Mouse (Mus musculus) forebrain, embryonic 12.5 days (tissue): ENCODE results near the gene P3h2. TPM values are rescaled to one million over a fixed set of nuclear protein-coding genes. Genes with fewer than 3 reads are reported as not detected.

Experiments
- ATAC-seq: fragments of 200-750 bp; cut with Nextera tagmentation; 2 replicates; pipeline ENCODE4 v1.8.0; 2017; ENCODE audit warnings: moderate TSS enrichment; ENCODE audit not compliant: low FRiP score
- H3K27ac ChIP-seq: fragments of 300-500 bp; sonication (generic); 2 replicates; pipeline ENCODE4 v1.5.1; 2016; ENCODE audit warnings: mild to moderate bottlenecking
- H3K27me3 ChIP-seq: fragments of 300-500 bp; sonication (generic); 2 replicates; pipeline ENCODE4 v1.6.1; 2016; ENCODE audit warnings: mild to moderate bottlenecking
- H3K36me3 ChIP-seq: fragments of 300-500 bp; sonication (generic); replicated peaks from 2 replicates; pipeline ENCODE4 v1.6.1; 2016; ENCODE audit warnings: mild to moderate bottlenecking
- H3K4me1 ChIP-seq: fragments of 300-500 bp; sonication (generic); 2 replicates; pipeline ENCODE4 v1.6.1; 2016
- H3K4me2 ChIP-seq: fragments of 300-500 bp; sonication (generic); 2 replicates; pipeline ENCODE4 v1.6.1; 2016; ENCODE audit warnings: mild to moderate bottlenecking, moderate library complexity
- H3K4me3 ChIP-seq: fragments of 300-500 bp; sonication (generic); replicated peaks from 2 replicates; pipeline ENCODE4 v1.5.1; 2016; ENCODE audit warnings: mild to moderate bottlenecking
- H3K9ac ChIP-seq: fragments of 300-500 bp; sonication (generic); 2 replicates; pipeline ENCODE4 v1.6.1; 2016; ENCODE audit warnings: mild to moderate bottlenecking
- H3K9me3 ChIP-seq: fragments of 300-500 bp; sonication (generic); 2 replicates; pipeline ENCODE4 v1.6.1; 2016
- WGBS: fragments of 180-500 bp; shearing (Covaris S2); methylation state at CpG from one replicate; pipeline ENCODE4 v1.1.7; 2016; 5-methylcytosine and 5-hydroxymethylcytosine counted together
- polyA plus RNA-seq: library from polyadenylated mRNA; unstranded; fragments of >200 nt; fragmentation: Nextera tagmentation; extraction: Ambion mirVana; gene quantifications from 2 replicates; pipeline ENCODE4 v1.2.1, GENCODE M21; 2016

Gene P3h2
- polyA plus RNA-seq, 1 experiment from 2014 or later: 2.3 TPM

- ATAC-seq: no peak
- H3K4me1 ChIP-seq: peaks cover 4% of the 10 kb centered on the region; the same call in 1 of the 2 replicates
- H3K36me3 ChIP-seq: no peaks in the 10 kb centered on the region
- no peak overlapping the region for H3K4me2 ChIP-seq
- H3K9ac ChIP-seq: no peak overlapping the region
- 76% methylated on average over 5 of the region's 5 CpGs for WGBS
- no peak overlapping the region for H3K27ac ChIP-seq
- no peak overlapping the region for H3K4me3 ChIP-seq
- no peaks in the 10 kb centered on the region for H3K9me3 ChIP-seq
- no peaks in the 10 kb centered on the region for H3K27me3 ChIP-seq
Measured at GRCm38 (mm10) chr16:26024543-26024942, 81.0 kb downstream of the P3h2 start.

GRCm38 (mm10) chr16:26023352-26023751, 82.2 kb downstream of the P3h2 start:
- Histone ChIP-seq H3K27me3 (no peaks in the 10 kb centered on the region), H3K36me3 (no peaks in the 10 kb centered on the region), H3K9me3 (no peaks in the 10 kb centered on the region), H3K27ac (no peak overlapping the region), H3K9ac (no peak overlapping the region), H3K4me2 (no peak overlapping the region), H3K4me1 (peaks cover 4% of the 10 kb centered on the region; the same call in 1 of the 2 replicates), H3K4me3 (no peak overlapping the region)
- 60% methylated on average over 4 of the region's 4 CpGs for whole genome bisulfite sequencing
- no peak for ATAC-seq

- no peak for ATAC-seq
- Histone ChIP-seq H3K9me3 (no peaks in the 10 kb centered on the region), H3K27me3 (no peaks in the 10 kb centered on the region), H3K4me1 (peaks cover 4% of the 10 kb centered on the region; the same call in 1 of the 2 replicates), H3K27ac (no peak overlapping the region), H3K9ac (no peak overlapping the region), H3K4me3 (no peak overlapping the region), H3K4me2 (no peak overlapping the region), H3K36me3 (no peaks in the 10 kb centered on the region)
- WGBS: 60% methylated on average over 2 of the region's 2 CpGs
Measured at GRCm38 (mm10) chr16:26021759-26022158, 83.8 kb downstream of the P3h2 start.

GRCm38 (mm10) chr16:26005811-26006210, 99.8 kb downstream of the P3h2 start:
- Histone ChIP-seq H3K27ac (no peak overlapping the region), H3K36me3 (no peaks in the 10 kb centered on the region), H3K9me3 (no peaks in the 10 kb centered on the region), H3K4me1 (peaks cover 4% of the 10 kb centered on the region; the same call in 1 of the 2 replicates), H3K4me3 (no peak overlapping the region), H3K4me2 (no peak overlapping the region), H3K9ac (no peak overlapping the region), H3K27me3 (no peaks in the 10 kb centered on the region)
- ATAC-seq: no peak
- WGBS: 93% methylated on average over 3 of the region's 3 CpGs

GRCm38 (mm10) chr16:26003261-26003660, 102.3 kb downstream of the P3h2 start:
- Histone ChIP-seq H3K9ac (no peak overlapping the region), H3K9me3 (no peaks in the 10 kb centered on the region), H3K4me2 (no peak overlapping the region), H3K4me1 (peaks cover 4% of the 10 kb centered on the region; the same call in 1 of the 2 replicates), H3K36me3 (no peaks in the 10 kb centered on the region), H3K4me3 (no peak overlapping the region), H3K27me3 (no peaks in the 10 kb centered on the region), H3K27ac (no peak overlapping the region)
- no peak for ATAC-seq
- WGBS: 85% methylated on average over 4 of the region's 4 CpGs

- Histone ChIP-seq H3K9me3 (no peaks in the 10 kb centered on the region), H3K36me3 (no peaks in the 10 kb centered on the region), H3K4me2 (no peak overlapping the region), H3K4me1 (peaks cover 4% of the 10 kb centered on the region; the same call in 1 of the 2 replicates), H3K4me3 (no peak overlapping the region), H3K9ac (no peak overlapping the region), H3K27me3 (no peaks in the 10 kb centered on the region), H3K27ac (no peak overlapping the region)
- no peak for ATAC-seq
- WGBS: 91% methylated on average over 9 of the region's 9 CpGs
Measured at GRCm38 (mm10) chr16:26002848-26003247, 102.7 kb downstream of the P3h2 start.

- no peaks in the 10 kb centered on the region for H3K4me1 ChIP-seq
- ATAC-seq: no peak
- H3K9ac ChIP-seq: no peak overlapping the region
- no peak overlapping the region for H3K4me2 ChIP-seq
- no peaks in the 10 kb centered on the region for H3K36me3 ChIP-seq
- no peak overlapping the region for H3K27ac ChIP-seq
- no peaks in the 10 kb centered on the region for H3K27me3 ChIP-seq
- H3K9me3 ChIP-seq: no peaks in the 10 kb centered on the region
- WGBS: 87% methylated on average over 3 of the region's 3 CpGs
- H3K4me3 ChIP-seq: no peak overlapping the region
Measured at GRCm38 (mm10) chr16:25994605-25995004, 111.0 kb downstream of the P3h2 start.

GRCm38 (mm10) chr16:25987221-25987620, 118.4 kb downstream of the P3h2 start:
- no peak for ATAC-seq
- H3K9me3 ChIP-seq: no peaks in the 10 kb centered on the region
- H3K27me3 ChIP-seq: no peaks in the 10 kb centered on the region

GRCm38 (mm10) chr16:25983635-25984034, 121.9 kb downstream of the P3h2 start:
- Histone ChIP-seq H3K9ac (no peak overlapping the region), H3K36me3 (no peaks in the 10 kb centered on the region), H3K27me3 (no peaks in the 10 kb centered on the region), H3K27ac (no peak overlapping the region), H3K4me1 (no peaks in the 10 kb centered on the region), H3K4me2 (no peak overlapping the region), H3K9me3 (no peaks in the 10 kb centered on the region), H3K4me3 (no peak overlapping the region)
- no peak for ATAC-seq
- 34% methylated on average over 4 of the region's 4 CpGs for WGBS

More at GRCm38 (mm10) chr16:25987221-25987620, 118.4 kb downstream of the P3h2 start:
- no peaks in the 10 kb centered on the region for H3K4me1 ChIP-seq
- WGBS: 98% methylated on average over 5 of the region's 5 CpGs
- no peaks in the 10 kb centered on the region for H3K36me3 ChIP-seq
- no peak overlapping the region for H3K27ac ChIP-seq
- no peak overlapping the region for H3K4me3 ChIP-seq
- no peak overlapping the region for H3K9ac ChIP-seq
- H3K4me2 ChIP-seq: no peak overlapping the region

- no peak overlapping the region for H3K4me2 ChIP-seq
- no peak overlapping the region for H3K9ac ChIP-seq
- H3K9me3 ChIP-seq: no peaks in the 10 kb centered on the region
- no peaks in the 10 kb centered on the region for H3K4me1 ChIP-seq
- no peak overlapping the region for H3K4me3 ChIP-seq
- 79% methylated on average over 3 of the region's 3 CpGs for WGBS
- no peaks in the 10 kb centered on the region for H3K36me3 ChIP-seq
- H3K27ac ChIP-seq: no peak overlapping the region
- H3K27me3 ChIP-seq: no peaks in the 10 kb centered on the region
- ATAC-seq: no peak
Measured at GRCm38 (mm10) chr16:25979037-25979436, 126.5 kb downstream of the P3h2 start.

GRCm38 (mm10) chr16:25977210-25977609, 128.4 kb downstream of the P3h2 start:
- no peaks in the 10 kb centered on the region for H3K36me3 ChIP-seq
- H3K9ac ChIP-seq: no peak overlapping the region
- no peaks in the 10 kb centered on the region for H3K4me1 ChIP-seq
- no peaks in the 10 kb centered on the region for H3K27me3 ChIP-seq
- no peak overlapping the region for H3K27ac ChIP-seq
- no peak for ATAC-seq
- H3K4me3 ChIP-seq: no peak overlapping the region
- 86% methylated on average over 2 of the region's 2 CpGs for WGBS
- H3K9me3 ChIP-seq: no peaks in the 10 kb centered on the region
- no peak overlapping the region for H3K4me2 ChIP-seq

GRCm38 (mm10) chr16:25971285-25971684, 134.3 kb downstream of the P3h2 start:
- no peak overlapping the region for H3K27ac ChIP-seq
- H3K9ac ChIP-seq: no peak overlapping the region
- no peak overlapping the region for H3K4me2 ChIP-seq
- H3K4me1 ChIP-seq: no peaks in the 10 kb centered on the region
- no peaks in the 10 kb centered on the region for H3K9me3 ChIP-seq
- no peak for ATAC-seq
- H3K4me3 ChIP-seq: no peak overlapping the region
- H3K27me3 ChIP-seq: no peaks in the 10 kb centered on the region
- H3K36me3 ChIP-seq: no peaks in the 10 kb centered on the region
- 90% methylated on average over 7 of the region's 7 CpGs for WGBS

- Histone ChIP-seq H3K27me3 (no peaks in the 10 kb centered on the region), H3K36me3 (no peaks in the 10 kb centered on the region), H3K4me3 (no peak overlapping the region), H3K27ac (no peak overlapping the region), H3K4me1 (no peaks in the 10 kb centered on the region), H3K4me2 (no peak overlapping the region), H3K9me3 (no peaks in the 10 kb centered on the region), H3K9ac (no peak overlapping the region)
- WGBS: 95% methylated on average over 5 of the region's 5 CpGs
- no peak for ATAC-seq
Measured at GRCm38 (mm10) chr16:25970720-25971119, 134.9 kb downstream of the P3h2 start.
